Mouse (Mus musculus) layer of hippocampus, adult 9-10 months (tissue): ENCODE measurements around the gene Dscam.
A peak's percentile ranks its signal among the peaks of the same experiment; 100 is the strongest.

Experiments used
- DNase-seq: peaks from one replicate; pipeline ENCODE4 v3.0.0; 2022; ENCODE audit warnings: low spot score

The Dscam gene

GRCm38 (mm10) chr16:96654054-96654453, 516.5 kb downstream of the Dscam start:
- DNase-seq, result no peak

- no peak for DNase-seq
Observed at GRCm38 (mm10) chr16:96651444-96651843, 519.1 kb downstream of the Dscam start.

- no peak for DNase-seq
Observed at GRCm38 (mm10) chr16:96640101-96640500, 530.5 kb downstream of the Dscam start.

- no peak for DNase-seq
Observed at GRCm38 (mm10) chr16:96635916-96636315, 534.6 kb downstream of the Dscam start.

- no peak for DNase-seq
Observed at GRCm38 (mm10) chr16:96634791-96635143, 535.8 kb downstream of the Dscam start.

GRCm38 (mm10) chr16:96634097-96634790, 536.3 kb downstream of the Dscam start:
- DNase-seq, result no peak

GRCm38 (mm10) chr16:96630241-96630640, 540.3 kb downstream of the Dscam start:
- DNase-seq, result no peak

GRCm38 (mm10) chr16:96629623-96630022, 540.9 kb downstream of the Dscam start:
- no peak for DNase-seq

GRCm38 (mm10) chr16:96625468-96625867, 545.1 kb downstream of the Dscam start:
- DNase-seq, result no peak

- no peak for DNase-seq
Observed at GRCm38 (mm10) chr16:96624570-96625411, 545.8 kb downstream of the Dscam start.

GRCm38 (mm10) chr16:96620861-96621260, 549.7 kb downstream of the Dscam start:
- no peak for DNase-seq

- no peak for DNase-seq
Observed at GRCm38 (mm10) chr16:96620402-96620801, 550.1 kb downstream of the Dscam start.

GRCm38 (mm10) chr16:96617772-96618171, 552.8 kb downstream of the Dscam start:
- DNase-seq, result no peak

GRCm38 (mm10) chr16:96613275-96613674, 557.3 kb downstream of the Dscam start:
- no peak for DNase-seq

GRCm38 (mm10) chr16:96610806-96611205, 559.7 kb downstream of the Dscam start:
- peak; percentile 74 for DNase-seq

GRCm38 (mm10) chr16:96602206-96602605, 568.3 kb downstream of the Dscam start:
- no peak for DNase-seq

- no peak for DNase-seq
Observed at GRCm38 (mm10) chr16:96600791-96601190, 569.8 kb downstream of the Dscam start.

- no peak for DNase-seq
Observed at GRCm38 (mm10) chr16:96599401-96600060, 571.0 kb downstream of the Dscam start.

- no peak for DNase-seq
Observed at GRCm38 (mm10) chr16:96575841-96576240, 594.7 kb downstream of the Dscam start.

GRCm38 (mm10) chr16:96567428-96567827, 603.1 kb downstream of the Dscam start:
- DNase-seq, result no peak

GRCm38 (mm10) chr16:96563350-96564257, 606.9 kb downstream of the Dscam start:
- no peak for DNase-seq

- DNase-seq, result no peak
Observed at GRCm38 (mm10) chr16:96559796-96560195, 610.8 kb downstream of the Dscam start.
